Mouse (Mus musculus) cerebellum, adult 2 months (tissue): ENCODE data around the gene Cnnm2.

Experiments used
- CTCF ChIP-seq: fragments of 200-500 bp; IDR thresholded peaks from 2 replicates; pipeline ENCODE4 v1.5.1; 2011; ENCODE audit warnings: low read depth, mild to moderate bottlenecking, control low read depth, low read length, moderate library complexity, borderline replicate concordance; ENCODE audit not compliant: insufficient read depth
- POLR2A ChIP-seq: fragments of 200-500 bp; IDR thresholded peaks from 2 replicates; pipeline ENCODE4 v1.6.1; 2011; ENCODE audit warnings: low read length, control low read depth, borderline replicate concordance; ENCODE audit not compliant: insufficient read depth

DNA sequence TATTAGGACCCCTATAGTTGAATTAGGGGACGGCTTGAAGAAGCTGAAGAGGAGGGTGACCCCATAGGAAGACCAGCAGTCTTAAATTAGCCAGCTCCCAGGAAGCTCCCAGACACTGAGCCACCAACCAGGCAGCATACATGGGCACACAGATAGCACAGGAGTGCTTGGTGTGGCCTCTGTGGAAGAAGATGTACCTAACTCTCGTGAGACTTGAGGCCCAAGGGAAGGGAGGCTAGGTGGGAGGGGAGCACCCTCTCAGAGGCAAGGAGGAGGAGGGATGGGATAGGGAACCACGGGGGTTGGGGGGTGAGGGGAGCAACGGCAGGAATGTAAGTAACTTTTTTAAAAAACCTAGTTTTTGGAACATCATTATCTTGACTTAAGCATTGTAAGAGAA lies 165.0 kb downstream of the Cnnm2 start:
- TF ChIP-seq CTCF (no peak), POLR2A (no peak)
